Mouse (Mus musculus) bone marrow, adult 2 months (tissue): ENCODE measurements around the gene Rtraf.

Experiments used
- CTCF ChIP-seq: fragments of 200-500 bp; IDR thresholded peaks from 2 replicates; pipeline ENCODE4 v1.5.1; 2011; ENCODE audit warnings: low read length, control low read depth; ENCODE audit not compliant: control insufficient read depth, insufficient read depth
- POLR2A ChIP-seq: fragments of 200-500 bp; IDR thresholded peaks from 2 replicates; pipeline ENCODE4 v1.6.1; 2011; ENCODE audit warnings: low read depth, mild to moderate bottlenecking, control low read depth, low read length, borderline replicate concordance; ENCODE audit not compliant: control insufficient read depth

- TF ChIP-seq CTCF: no peak
- TF ChIP-seq POLR2A: no peak
Observed at GRCm38 (mm10) chr14:19803222-19803621, 20.4 kb downstream of the Rtraf start.
